Mouse (Mus musculus): ENCODE measurements around the gene Abca8b.

GRCm38 (mm10) chr11:109922236-109922635 lies 73.4 kb downstream of the Abca8b start:
- TF ChIP-seq CTCF (IDR thresholded peaks at IDR 0.05; ENCODE audit: insufficient read depth, low read length) (no peak), POLR2A (IDR thresholded peaks at IDR 0.05; ENCODE audit: borderline replicate concordance, extremely low read depth, low read depth, low read length) (no peak)
